Mouse (Mus musculus): ENCODE data around the gene Gls2. TPM values are rescaled to one million over a fixed set of nuclear protein-coding genes. Genes with fewer than 3 reads are reported as not detected.

The Gls2 gene
- polyA plus RNA-seq, 1 experiment = 3.2 TPM

- no peak overlapping the region for H3K4me3 ChIP-seq (replicated peaks; ENCODE audit: control insufficient read depth, low read depth, low read length)
- H3K4me1 ChIP-seq (ENCODE audit: control insufficient read depth, insufficient read depth, low read length) = peaks cover 1% of the 10 kb centered on the region
- H3K27ac ChIP-seq (ENCODE audit: control insufficient read depth, insufficient read depth, low read depth, low read length, poor library complexity) = no peak overlapping the region
- TF ChIP-seq CTCF (IDR thresholded peaks at IDR 0.05; ENCODE audit: control insufficient read depth, insufficient read depth, low read length) (no peak), POLR2A (IDR thresholded peaks at IDR 0.05; ENCODE audit: borderline replicate concordance, control insufficient read depth, low read depth, low read length) (no peak)
- WGBS = 6% methylated on average over 3 of the region's 3 CpGs
Observed at GRCm38 (mm10) chr10:128175302-128175701, 19.0 kb upstream of the Gls2 start.

DNA sequence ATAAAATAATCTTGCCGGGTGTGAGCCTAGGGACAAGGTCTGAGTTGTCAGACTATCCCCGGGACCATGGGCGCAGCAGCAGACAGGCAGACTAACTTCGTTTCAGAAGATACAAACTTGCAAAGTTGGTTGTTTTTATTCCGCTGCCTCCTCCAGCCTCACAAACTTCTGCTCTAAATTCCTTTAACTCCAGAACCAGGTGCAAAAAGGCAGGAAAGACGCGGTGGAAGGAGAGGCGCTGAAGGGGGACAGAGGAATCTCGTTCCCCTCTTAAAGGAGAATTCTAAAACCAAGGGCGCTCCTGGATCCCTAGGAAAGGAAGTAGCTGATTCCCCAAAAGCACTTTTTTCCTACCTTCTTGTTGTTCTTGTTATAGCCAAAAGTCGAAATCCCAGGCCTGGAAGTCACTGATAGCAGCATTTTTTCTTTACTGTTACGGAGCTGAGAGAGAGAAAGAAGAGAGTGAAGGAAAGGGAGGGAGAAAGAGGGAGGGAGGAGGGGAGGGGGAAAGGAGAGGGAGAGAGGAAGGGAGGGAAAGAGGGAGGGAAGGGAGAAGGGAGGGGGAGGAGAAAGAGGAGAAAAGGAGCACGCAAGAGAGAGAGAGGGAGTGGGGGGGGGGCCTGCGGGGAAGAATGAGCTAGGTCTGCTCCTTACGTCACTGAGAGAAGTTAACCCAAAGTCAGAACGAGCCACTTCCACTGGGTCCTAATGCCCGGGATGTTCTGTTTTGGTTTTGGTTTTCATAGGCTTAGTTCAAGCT, 18.1 kb upstream of the Gls2 start:
- WGBS = under 1% methylated on average over 17 of the region's 17 CpGs
- no peak overlapping the region for H3K27ac ChIP-seq (ENCODE audit: control insufficient read depth, insufficient read depth, low read depth, low read length, poor library complexity)
- no peak for TF ChIP-seq POLR2A (IDR thresholded peaks at IDR 0.05; ENCODE audit: borderline replicate concordance, control insufficient read depth, low read depth, low read length)
- TF ChIP-seq CTCF (IDR thresholded peaks at IDR 0.05; ENCODE audit: control insufficient read depth, insufficient read depth, low read length) = no peak
- H3K4me1 ChIP-seq (ENCODE audit: control insufficient read depth, insufficient read depth, low read length) = peaks cover 1% of the 10 kb centered on the region
- peak overlapping the region; percentile 86 for H3K4me3 ChIP-seq (replicated peaks; ENCODE audit: control insufficient read depth, low read depth, low read length)

GRCm38 (mm10) chr10:128177316-128177715, 16.9 kb upstream of the Gls2 start:
- WGBS = 83% methylated on average over 4 of the region's 4 CpGs
- Histone ChIP-seq H3K4me1 (ENCODE audit: control insufficient read depth, insufficient read depth, low read length) (peaks cover 1% of the 10 kb centered on the region), H3K27ac (ENCODE audit: control insufficient read depth, insufficient read depth, low read depth, low read length, poor library complexity) (no peak overlapping the region), H3K4me3 (replicated peaks; ENCODE audit: control insufficient read depth, low read depth, low read length) (no peak overlapping the region)
- TF ChIP-seq POLR2A (IDR thresholded peaks at IDR 0.05; ENCODE audit: borderline replicate concordance, control insufficient read depth, low read depth, low read length) (no peak), CTCF (IDR thresholded peaks at IDR 0.05; ENCODE audit: control insufficient read depth, insufficient read depth, low read length) (no peak)

GRCm38 (mm10) chr10:128179989-128180388, 14.3 kb upstream of the Gls2 start, which contains the start of gene Rbms2:
TSS of gene Rbms2 (minus strand) at chr10:128180297.
- 25% methylated on average over 6 of the region's 6 CpGs for WGBS
- no peak within 1 kb of the TSS for H3K27ac ChIP-seq (ENCODE audit: control insufficient read depth, insufficient read depth, low read depth, low read length, poor library complexity)
- no peak for TF ChIP-seq POLR2A (IDR thresholded peaks at IDR 0.05; ENCODE audit: borderline replicate concordance, control insufficient read depth, low read depth, low read length)
- TF ChIP-seq CTCF (IDR thresholded peaks at IDR 0.05; ENCODE audit: control insufficient read depth, insufficient read depth, low read length) = no peak
- H3K4me1 ChIP-seq (ENCODE audit: control insufficient read depth, insufficient read depth, low read length) = peaks cover 1% of the 10 kb centered on the region; the same call in 1 of the 2 replicates
- H3K4me3 ChIP-seq (replicated peaks; ENCODE audit: control insufficient read depth, low read depth, low read length) = peak within 1 kb of the TSS; percentile 20

- no peak overlapping the region for H3K27ac ChIP-seq (ENCODE audit: control insufficient read depth, insufficient read depth, low read depth, low read length, poor library complexity)
- H3K4me3 ChIP-seq (replicated peaks; ENCODE audit: control insufficient read depth, low read depth, low read length) = no peak overlapping the region
- TF ChIP-seq POLR2A (IDR thresholded peaks at IDR 0.05; ENCODE audit: borderline replicate concordance, control insufficient read depth, low read depth, low read length) (no peak), CTCF (IDR thresholded peaks at IDR 0.05; ENCODE audit: control insufficient read depth, insufficient read depth, low read length) (no peak)
- WGBS = 89% methylated on average over 2 of the region's 2 CpGs
- H3K4me1 ChIP-seq (ENCODE audit: control insufficient read depth, insufficient read depth, low read length) = peaks cover 1% of the 10 kb centered on the region
Observed at GRCm38 (mm10) chr10:128184296-128184695, 10.0 kb upstream of the Gls2 start.

- Histone ChIP-seq H3K4me1 (ENCODE audit: control insufficient read depth, insufficient read depth, low read length) (no peaks in the 10 kb centered on the region; the same call in 1 of the 2 replicates), H3K4me3 (replicated peaks; ENCODE audit: control insufficient read depth, low read depth, low read length) (no peak overlapping the region), H3K27ac (ENCODE audit: control insufficient read depth, insufficient read depth, low read depth, low read length, poor library complexity) (no peak overlapping the region)
- 75% methylated on average over 6 of the region's 6 CpGs for WGBS
- TF ChIP-seq CTCF (IDR thresholded peaks at IDR 0.05; ENCODE audit: control insufficient read depth, insufficient read depth, low read length) (no peak), POLR2A (IDR thresholded peaks at IDR 0.05; ENCODE audit: borderline replicate concordance, control insufficient read depth, low read depth, low read length) (no peak)
Observed at GRCm38 (mm10) chr10:128185277-128185940, 8.8 kb upstream of the Gls2 start.

- WGBS = 63% methylated on average over 2 of the region's 2 CpGs
- Histone ChIP-seq H3K27ac (ENCODE audit: control insufficient read depth, insufficient read depth, low read depth, low read length, poor library complexity) (no peak overlapping the region), H3K4me3 (replicated peaks; ENCODE audit: control insufficient read depth, low read depth, low read length) (no peak overlapping the region), H3K4me1 (ENCODE audit: control insufficient read depth, insufficient read depth, low read length) (no peaks in the 10 kb centered on the region; the same call in 1 of the 2 replicates)
- TF ChIP-seq POLR2A (IDR thresholded peaks at IDR 0.05; ENCODE audit: borderline replicate concordance, control insufficient read depth, low read depth, low read length) (no peak), CTCF (IDR thresholded peaks at IDR 0.05; ENCODE audit: control insufficient read depth, insufficient read depth, low read length) (peak; percentile 92)
Observed at GRCm38 (mm10) chr10:128185959-128186358, 8.3 kb upstream of the Gls2 start.

DNA sequence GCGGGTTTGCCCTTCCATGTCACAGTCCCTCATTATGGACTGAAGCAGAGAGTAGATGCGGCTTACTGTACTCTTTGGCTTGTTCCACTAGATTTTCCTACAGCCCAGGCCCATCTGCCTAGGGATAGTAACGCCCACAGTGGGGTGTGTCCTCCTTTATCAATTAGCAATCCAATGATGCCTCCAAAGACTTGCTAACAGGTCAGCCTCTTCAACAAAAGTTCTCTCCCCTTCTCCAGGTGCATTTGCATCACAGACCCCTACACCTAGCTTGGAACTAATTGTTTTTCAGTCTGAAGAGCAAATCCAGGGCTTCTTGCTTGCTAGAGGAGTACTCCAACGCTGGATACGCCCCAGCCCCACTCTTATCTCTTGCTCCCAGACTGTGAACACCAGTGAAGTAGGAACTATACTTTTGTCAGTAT, 7.1 kb upstream of the Gls2 start:
- Histone ChIP-seq H3K27ac (ENCODE audit: control insufficient read depth, insufficient read depth, low read depth, low read length, poor library complexity) (no peak overlapping the region), H3K4me3 (replicated peaks; ENCODE audit: control insufficient read depth, low read depth, low read length) (no peak overlapping the region), H3K4me1 (ENCODE audit: control insufficient read depth, insufficient read depth, low read length) (no peaks in the 10 kb centered on the region; the same call in 1 of the 2 replicates)
- WGBS = 64% methylated on average over 5 of the region's 5 CpGs
- no peak for TF ChIP-seq POLR2A (IDR thresholded peaks at IDR 0.05; ENCODE audit: borderline replicate concordance, control insufficient read depth, low read depth, low read length)
- TF ChIP-seq CTCF (IDR thresholded peaks at IDR 0.05; ENCODE audit: control insufficient read depth, insufficient read depth, low read length) = no peak

Data from bone marrow, adult 2 months (tissue).